Comparison of ENCODE assay signal across 14 mouse cellular contexts in genomic region chr13:43564733-43565132, GRCm38 (mm10). TPM values are rescaled to one million over a fixed set of nuclear protein-coding genes. Genes with fewer than 3 reads are reported as not detected.
DNase-seq lines count a peak whose midpoint lies in the region; ATAC-seq and TF ChIP-seq lines count a peak whose summit lies in the region.
"Had no signal": no experiment of that assay in that cellular context is flagged by ENCODE, and none has a peak within 500 bp of the region (broad histone marks: within the 10 kb centered on the region; RNA-seq: fewer than 3 reads in every experiment).

No protein-coding gene starts in this region.

- WGBS in liver, embryonic 14.5 days (ENCODE audit: insufficient replicate concordance) = 33% methylated on average over 5 of the region's 5 CpGs
- WGBS in liver, embryonic 12.5 days (ENCODE audit: insufficient replicate concordance) = 43% methylated on average over 5 of the region's 5 CpGs
- 86% methylated on average over 5 of the region's 5 CpGs for WGBS in kidney, adult 2 months

- ATAC-seq in liver, embryonic 14.5 days (ENCODE audit: insufficient read depth) = no peak
- ATAC-seq in liver, embryonic 12.5 days = no peak

- no peak overlapping the region for H3K4me3 ChIP-seq in gastrocnemius, adult 2 months
- no peak overlapping the region for H3K4me3 ChIP-seq in layer of hippocampus, adult 2 months
- H3K4me3 ChIP-seq in liver, embryonic 14.5 days (ENCODE audit: insufficient read depth in 1 of 2, low read depth in 2 of 2, low read length in 2 of 2) = no peak overlapping the region
- H3K4me3 ChIP-seq in liver, embryonic 12.5 days = no peak overlapping the region
- no peak overlapping the region for H3K4me3 ChIP-seq in kidney, adult 2 months (ENCODE audit: insufficient read depth, low read depth, low read length)
- H3K4me3 ChIP-seq: embryonic facial prominence, embryonic 10.5 days; embryonic facial prominence, embryonic 12.5 days; forebrain, embryonic 13.5 days; forebrain, embryonic 15.5 days had no signal

- no peak for TF ChIP-seq CTCF in gastrocnemius, adult 2 months (IDR thresholded peaks at IDR 0.05)
- TF ChIP-seq CTCF in layer of hippocampus, adult 2 months (conservative IDR thresholded peaks at IDR 0.05) = no peak
- no peak for TF ChIP-seq CTCF in liver, embryonic 14.5 days (IDR thresholded peaks at IDR 0.05; ENCODE audit: low read depth)
- TF ChIP-seq CTCF in kidney, adult 2 months (conservative IDR thresholded peaks at IDR 0.05; ENCODE audit: insufficient read depth, insufficient read length, low read depth, low read length) = no peak

- H3K36me3 ChIP-seq in liver, embryonic 14.5 days (replicated peaks; ENCODE audit: control insufficient read depth, insufficient read depth, low read depth) = no peaks in the 10 kb centered on the region
- H3K36me3 ChIP-seq in liver, embryonic 12.5 days = no peaks in the 10 kb centered on the region
- H3K36me3 ChIP-seq in kidney, adult 2 months (ENCODE audit: control insufficient read depth, insufficient read depth, low read length) = no peaks in the 10 kb centered on the region
- H3K36me3 ChIP-seq: embryonic facial prominence, embryonic 10.5 days; embryonic facial prominence, embryonic 12.5 days; forebrain, embryonic 15.5 days; G1E had no signal

- TF ChIP-seq POLR2A in kidney, adult 2 months (IDR thresholded peaks at IDR 0.05; ENCODE audit: low read depth, low read length) = no peak

- no peak for DNase-seq in gastrocnemius, adult 2 months
- no peak for DNase-seq in gastrocnemius, postnatal 14 days
- DNase-seq in layer of hippocampus, adult 2 months (ENCODE audit: low spot score in 2 of 2) = no peak
- no peak for DNase-seq in layer of hippocampus, postnatal 14 days (ENCODE audit: low spot score in 2 of 2)
- no peak for DNase-seq in liver, embryonic 14.5 days (ENCODE audit: low read depth in 3 of 3, low spot score in 3 of 3)
- DNase-seq in kidney, adult 2 months = no peak

- no peak for TF ChIP-seq EP300 in liver, embryonic 14.5 days (IDR thresholded peaks at IDR 0.05; ENCODE audit: low read depth)

- no peaks in the 10 kb centered on the region for H3K27me3 ChIP-seq in liver, embryonic 14.5 days (ENCODE audit: control insufficient read depth, insufficient read depth, low read length)
- H3K27me3 ChIP-seq in liver, embryonic 12.5 days (replicated peaks) = no peaks in the 10 kb centered on the region
- H3K27me3 ChIP-seq in kidney, adult 2 months (replicated peaks; ENCODE audit: control insufficient read depth, insufficient read depth, low read length) = no peaks in the 10 kb centered on the region
- H3K27me3 ChIP-seq: CH12.LX; embryonic facial prominence, embryonic 12.5 days; forebrain, embryonic 13.5 days; forebrain, embryonic 15.5 days had no signal

- no peaks in the 10 kb centered on the region for H3K9me3 ChIP-seq in liver, embryonic 14.5 days (ENCODE audit: control insufficient read depth, low read length)
- H3K9me3 ChIP-seq in liver, embryonic 12.5 days (replicated peaks) = no peaks in the 10 kb centered on the region
- H3K9me3 ChIP-seq: embryonic facial prominence, embryonic 10.5 days; embryonic facial prominence, embryonic 12.5 days; forebrain, embryonic 13.5 days; forebrain, embryonic 15.5 days; G1E had no signal

- no peak overlapping the region for H3K9ac ChIP-seq in liver, embryonic 14.5 days (replicated peaks)
- H3K9ac ChIP-seq in liver, embryonic 12.5 days = no peak overlapping the region
- H3K9ac ChIP-seq: embryonic facial prominence, embryonic 12.5 days; forebrain, embryonic 13.5 days; forebrain, embryonic 15.5 days had no signal

- peak overlapping the region; percentile 40; the same call in 1 of the 2 replicates for H3K27ac ChIP-seq in gastrocnemius, adult 2 months
- H3K27ac ChIP-seq in layer of hippocampus, adult 2 months = peak overlapping the region; percentile 84
- H3K27ac ChIP-seq in liver, embryonic 14.5 days = no peak overlapping the region
- H3K27ac ChIP-seq in liver, embryonic 12.5 days = no peak overlapping the region
- H3K27ac ChIP-seq in kidney, adult 2 months (ENCODE audit: insufficient read depth, low read depth, low read length) = no peak overlapping the region
- H3K27ac ChIP-seq: embryonic facial prominence, embryonic 10.5 days; embryonic facial prominence, embryonic 12.5 days; forebrain, embryonic 13.5 days; forebrain, embryonic 15.5 days had no signal

- peaks cover 3 to 11% of the 10 kb centered on the region in 2 experiments for H3K4me1 ChIP-seq in liver, embryonic 14.5 days (replicated peaks; ENCODE audit: control insufficient read depth in 2 of 2, insufficient read depth in 2 of 2, low read length in 1 of 2)
- H3K4me1 ChIP-seq in liver, embryonic 12.5 days = peaks cover 27% of the 10 kb centered on the region
- H3K4me1 ChIP-seq in kidney, adult 2 months (ENCODE audit: control insufficient read depth, insufficient read depth, low read length) = peaks cover 4% of the 10 kb centered on the region; the same call in 1 of the 2 replicates

- H3K4me2 ChIP-seq in liver, embryonic 14.5 days (ENCODE audit: low read depth) = 0 out of 2 replicates have a peak overlapping the region, but pooled peaks have one; percentile 6
- no peak overlapping the region for H3K4me2 ChIP-seq in liver, embryonic 12.5 days
- H3K4me2 ChIP-seq: embryonic facial prominence, embryonic 12.5 days; forebrain, embryonic 13.5 days; forebrain, embryonic 15.5 days had no signal

- intact Hi-C loops in gastrocnemius, adult 2 months (cut with DNase I) = loop anchor here (5.0 kb wide), 1 partner anchor 82 kb away; the partner anchor contains the start of gene Ranbp9
- intact Hi-C loops in gastrocnemius, postnatal 14 days (cut with DNase I; ENCODE audit: low total_unique reads) = no loop called here

RNA-seq across cellular contexts. Expression of gene Mcur1, which starts 4.7 kb away (rescaled TPM):
- 10 to 100 TPM; 30.4 to 36.1 TPM for total RNA-seq in gastrocnemius, adult 2 months (2021)
- total RNA-seq in gastrocnemius, postnatal 14 days (2021) = 10 to 100 TPM; 21.1 to 21.8 TPM
- total RNA-seq in layer of hippocampus, adult 2 months (2021) = 10 to 100 TPM; 20.6 to 25.6 TPM
- total RNA-seq in layer of hippocampus, postnatal 14 days (2021) = 10 to 100 TPM; 22.7 to 23.4 TPM
- polyA plus RNA-seq in liver, embryonic 14.5 days (2012; rRNA removed) = 2.8 and 4.0 TPM in 2 replicates
- polyA plus RNA-seq in liver, embryonic 14.5 days (2014; fragmentation: Nextera tagmentation; extraction: Ambion mirVana) = 6.0 and 6.1 TPM in 2 replicates
- polyA plus RNA-seq in liver, embryonic 12.5 days (2016; fragmentation: Nextera tagmentation; extraction: Ambion mirVana) = 8.3 and 9.0 TPM in 2 replicates
- 87.2 and 91.7 TPM in 2 replicates for polyA plus RNA-seq in kidney, adult 2 months (2012; rRNA removed)

RNA-seq across cellular contexts. Expression of gene Rnf182, which starts 50.8 kb away (rescaled TPM):
- total RNA-seq in gastrocnemius, adult 2 months (2021) = under 1 TPM in 1 of 2 experiments, not detected in 1; 0.08 TPM
- total RNA-seq in gastrocnemius, postnatal 14 days (2021) = under 1 TPM; 0.18 to 0.27 TPM
- 10 to 100 TPM; 35.8 to 37.8 TPM for total RNA-seq in layer of hippocampus, adult 2 months (2021)
- 10 to 100 TPM; 37.3 to 41.8 TPM for total RNA-seq in layer of hippocampus, postnatal 14 days (2021)
- 0.03 and 0.07 TPM in 2 replicates for polyA plus RNA-seq in liver, embryonic 14.5 days (2012; rRNA removed)
- polyA plus RNA-seq in liver, embryonic 14.5 days (2014; fragmentation: Nextera tagmentation; extraction: Ambion mirVana) = 0.05 and 0.09 TPM in 2 replicates
- polyA plus RNA-seq in liver, embryonic 12.5 days (2016; fragmentation: Nextera tagmentation; extraction: Ambion mirVana) = 0.19 and 0.20 TPM in 2 replicates
- 0.39 and 0.48 TPM in 2 replicates for polyA plus RNA-seq in kidney, adult 2 months (2012; rRNA removed)
- total RNA-seq: CH12.LX had no signal
- polyA plus RNA-seq: CD4-positive, CD25-positive, alpha-beta regulatory T cell, adult 4 months; G1E had no signal

Comparison
In these comparisons a context has a peak if more than half of its experiments do, and no peak if none do; other contexts are left out.
1. H3K27ac ChIP-seq: peak in gastrocnemius, adult 2 months (single experiment) and layer of hippocampus, adult 2 months (single experiment); none in liver, embryonic 14.5 days (single experiment), liver, embryonic 12.5 days (single experiment) and kidney, adult 2 months (single experiment).
2. RNA of gene Rnf182, which starts 50.8 kb away (total RNA-seq): 37.3 to 41.8 TPM in layer of hippocampus, postnatal 14 days and 35.8 to 37.8 TPM in layer of hippocampus, adult 2 months; 0.18 to 0.27 TPM in gastrocnemius, postnatal 14 days and 0.08 TPM in gastrocnemius, adult 2 months; every median in the first group is over 10 times any median in the second.